24 mouse cellular contexts compared by ENCODE assay signal in genomic region chr13:5767202-5767601, GRCm38 (mm10).
DNase-seq lines count a peak whose midpoint lies in the region; ATAC-seq lines count a peak whose summit lies in the region.
"Had no signal": no experiment of that assay in that cellular context is flagged by ENCODE, and none has a peak within 500 bp of the region (broad histone marks: within the 10 kb centered on the region; RNA-seq: fewer than 3 reads in every experiment).

No protein-coding gene starts in this region.

- no peak overlapping the region for H3K4me2 ChIP-seq in lung, embryonic 15.5 days
- no peak overlapping the region for H3K4me2 ChIP-seq in hindbrain, embryonic 11.5 days (replicated peaks; ENCODE audit: low read depth, low read length)
- H3K4me2 ChIP-seq in midbrain, embryonic 15.5 days, result no peak overlapping the region
- H3K4me2 ChIP-seq: embryonic facial prominence, embryonic 12.5 days; forebrain, embryonic 13.5 days had no signal

- DNase-seq in lung, adult 18-20 months, result peak; percentile 13 to 45
- DNase-seq in lung, postnatal 14 days, result no peak
- DNase-seq in lung, postnatal 4 days, result no peak
- peak; percentile 5 for DNase-seq in lung, postnatal 10 days
- peak; percentile 52 for DNase-seq in lung, postnatal 36 days
- no peak for DNase-seq in hindbrain, embryonic 11.5 days (ENCODE audit: low spot score)
- DNase-seq: adrenal gland, adult 8-10 months; adrenal gland, postnatal 14 days; adrenal gland, postnatal 36 days; B cell, adult 2 months; cerebellum, adult 11-12 months; cerebellum, adult 2 months; cerebellum, adult 9-10 months; cerebellum, postnatal 10 days; cerebellum, postnatal 25 days had no signal

- H3K27ac ChIP-seq in lung, embryonic 15.5 days, result peak overlapping the region; percentile 57; the same call in 1 of the 2 replicates
- no peak overlapping the region for H3K27ac ChIP-seq in hindbrain, embryonic 11.5 days (ENCODE audit: low read depth, low read length)
- H3K27ac ChIP-seq in midbrain, embryonic 15.5 days, result no peak overlapping the region
- H3K27ac ChIP-seq: embryonic facial prominence, embryonic 10.5 days; embryonic facial prominence, embryonic 12.5 days; forebrain, embryonic 13.5 days had no signal

- 59% methylated on average over 1 of the region's 1 CpGs for WGBS in lung, embryonic 15.5 days
- WGBS in hindbrain, embryonic 11.5 days, result 94% methylated on average over 1 of the region's 1 CpGs
- WGBS in midbrain, embryonic 15.5 days, result 86% methylated on average over 1 of the region's 1 CpGs

- H3K9ac ChIP-seq in lung, embryonic 15.5 days, result no peak overlapping the region
- no peak overlapping the region for H3K9ac ChIP-seq in hindbrain, embryonic 11.5 days (ENCODE audit: low read depth, low read length)
- no peak overlapping the region for H3K9ac ChIP-seq in midbrain, embryonic 15.5 days
- H3K9ac ChIP-seq: embryonic facial prominence, embryonic 12.5 days; forebrain, embryonic 13.5 days had no signal

- no peak overlapping the region for H3K4me3 ChIP-seq in lung, embryonic 15.5 days
- H3K4me3 ChIP-seq in hindbrain, embryonic 11.5 days (ENCODE audit: low read depth, low read length), result no peak overlapping the region
- no peak overlapping the region for H3K4me3 ChIP-seq in midbrain, embryonic 15.5 days
- H3K4me3 ChIP-seq: embryonic facial prominence, embryonic 10.5 days; embryonic facial prominence, embryonic 12.5 days; forebrain, embryonic 13.5 days had no signal

- no peaks in the 10 kb centered on the region for H3K27me3 ChIP-seq in lung, embryonic 15.5 days
- H3K27me3 ChIP-seq in hindbrain, embryonic 11.5 days (ENCODE audit: control insufficient read depth, insufficient read depth, low read length), result no peaks in the 10 kb centered on the region
- H3K27me3 ChIP-seq in midbrain, embryonic 15.5 days (replicated peaks), result no peaks in the 10 kb centered on the region
- H3K27me3 ChIP-seq: CH12.LX; embryonic facial prominence, embryonic 12.5 days; forebrain, embryonic 13.5 days; Patski had no signal

- ATAC-seq in lung, embryonic 15.5 days (ENCODE audit: borderline replicate concordance, extremely low read depth, low FRiP score, low TSS enrichment), result no peak; the same call in 1 of the 2 replicates
- ATAC-seq in hindbrain, embryonic 11.5 days (ENCODE audit: low FRiP score), result no peak
- ATAC-seq in midbrain, embryonic 15.5 days (replicated peaks), result no peak
- ATAC-seq: CD4-positive, CD25-positive, alpha-beta regulatory T cell, adult 4 months; forebrain, embryonic 13.5 days; Patski had no signal

- no peaks in the 10 kb centered on the region for H3K9me3 ChIP-seq in lung, embryonic 15.5 days
- no peaks in the 10 kb centered on the region for H3K9me3 ChIP-seq in hindbrain, embryonic 11.5 days (ENCODE audit: control insufficient read depth, low read length)
- H3K9me3 ChIP-seq in midbrain, embryonic 15.5 days, result no peaks in the 10 kb centered on the region
- H3K9me3 ChIP-seq: embryonic facial prominence, embryonic 10.5 days; embryonic facial prominence, embryonic 12.5 days; forebrain, embryonic 13.5 days; G1E had no signal

- 0 out of 2 replicates have a peak, but pooled peaks cover 5% of the 10 kb centered on the region for H3K4me1 ChIP-seq in lung, embryonic 15.5 days
- H3K4me1 ChIP-seq in hindbrain, embryonic 11.5 days (replicated peaks; ENCODE audit: control insufficient read depth, insufficient read depth, low read length), result no peaks in the 10 kb centered on the region
- no peaks in the 10 kb centered on the region for H3K4me1 ChIP-seq in midbrain, embryonic 15.5 days
- H3K4me1 ChIP-seq: embryonic facial prominence, embryonic 10.5 days; embryonic facial prominence, embryonic 12.5 days; forebrain, embryonic 13.5 days had no signal

- no peaks in the 10 kb centered on the region for H3K36me3 ChIP-seq in lung, embryonic 15.5 days
- H3K36me3 ChIP-seq in hindbrain, embryonic 11.5 days (ENCODE audit: control insufficient read depth, insufficient read depth, low read length), result no peaks in the 10 kb centered on the region
- H3K36me3 ChIP-seq in midbrain, embryonic 15.5 days (replicated peaks), result no peaks in the 10 kb centered on the region
- H3K36me3 ChIP-seq: embryonic facial prominence, embryonic 10.5 days; embryonic facial prominence, embryonic 12.5 days; G1E had no signal

Comparison
In these comparisons a context has a peak if more than half of its experiments do, and no peak if none do; other contexts are left out.
1. DNase-seq: peak in lung, adult 18-20 months (2 of 2), lung, postnatal 10 days (single experiment) and lung, postnatal 36 days (single experiment); none in lung, postnatal 14 days (single experiment), lung, postnatal 4 days (0 of 2) and hindbrain, embryonic 11.5 days (single experiment).